9 mouse cellular contexts compared by ENCODE assay signal in the genomic region with DNA sequence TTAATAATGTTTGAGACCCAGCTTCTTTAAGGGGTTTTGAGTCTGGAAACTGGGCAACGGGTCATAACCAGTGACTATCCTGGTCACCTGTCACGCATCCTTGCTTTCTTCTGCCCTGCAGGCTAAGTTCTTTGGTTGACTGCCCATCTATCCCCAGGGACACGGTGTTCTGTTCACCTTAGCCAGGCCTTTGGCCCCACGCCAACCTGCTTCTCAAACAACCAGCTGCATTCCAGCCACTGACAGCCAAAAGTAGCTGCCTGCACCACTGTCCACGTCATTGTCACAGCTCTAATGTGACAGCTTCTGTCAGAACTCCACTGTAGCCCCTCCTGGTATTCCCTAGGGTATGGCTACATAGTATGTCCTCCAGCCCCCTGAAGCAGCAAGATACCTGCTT. TPM values are rescaled to one million over a fixed set of nuclear protein-coding genes. Genes with fewer than 3 reads are reported as not detected.
DNase-seq lines count a peak whose midpoint lies in the region; ATAC-seq lines count a peak whose summit lies in the region.
"Had no signal": no experiment of that assay in that cellular context is flagged by ENCODE, and none has a peak within 500 bp of the region (broad histone marks: within the 10 kb centered on the region; RNA-seq: fewer than 3 reads in every experiment).

No protein-coding gene starts in this region.

- no peak overlapping the region for H3K4me2 ChIP-seq in lung, embryonic 16.5 days (ENCODE audit: low read depth, low read length)
- H3K4me2 ChIP-seq in intestine, embryonic 15.5 days (replicated peaks), result no peak overlapping the region
- H3K4me2 ChIP-seq: limb, embryonic 12.5 days had no signal

- H3K27ac ChIP-seq in lung, embryonic 16.5 days (ENCODE audit: low read length), result no peak overlapping the region
- no peak overlapping the region for H3K27ac ChIP-seq in intestine, embryonic 15.5 days
- H3K27ac ChIP-seq: limb, embryonic 12.5 days had no signal

- no peaks in the 10 kb centered on the region for H3K27me3 ChIP-seq in lung, embryonic 16.5 days (ENCODE audit: control insufficient read depth, insufficient read depth, low read depth, low read length)
- no peaks in the 10 kb centered on the region for H3K27me3 ChIP-seq in intestine, embryonic 15.5 days (replicated peaks)
- H3K27me3 ChIP-seq: limb, embryonic 12.5 days had no signal

- H3K4me1 ChIP-seq in lung, embryonic 16.5 days (replicated peaks; ENCODE audit: control insufficient read depth, insufficient read depth, low read length), result peaks cover 9% of the 10 kb centered on the region
- no peaks in the 10 kb centered on the region; the same call in 1 of the 2 replicates for H3K4me1 ChIP-seq in intestine, embryonic 15.5 days (replicated peaks)

- H3K36me3 ChIP-seq in lung, embryonic 16.5 days (ENCODE audit: control insufficient read depth, insufficient read depth, low read length), result no peaks in the 10 kb centered on the region; the same call in 1 of the 2 replicates
- no peaks in the 10 kb centered on the region for H3K36me3 ChIP-seq in intestine, embryonic 15.5 days

- no peak overlapping the region for H3K4me3 ChIP-seq in lung, embryonic 16.5 days (ENCODE audit: low read length)
- no peak overlapping the region for H3K4me3 ChIP-seq in intestine, embryonic 15.5 days (replicated peaks)
- H3K4me3 ChIP-seq: limb, embryonic 12.5 days had no signal

- peak; percentile 79 for DNase-seq in gastrocnemius, adult 18-20 months (ENCODE audit: low spot score)
- no peak for DNase-seq in gastrocnemius, postnatal 10 days
- DNase-seq in gastrocnemius, adult 8-10 months (ENCODE audit: low spot score in 2 of 2), result peak; percentile 60 to 68
- DNase-seq in heart, postnatal 4 days, result peak; percentile 89
- DNase-seq in layer of hippocampus, adult 8-10 months (ENCODE audit: low spot score in 2 of 2), result no peak
- no peak for DNase-seq in left cerebral cortex, postnatal 10 days (ENCODE audit: extremely low spot score in 1 of 2, low spot score in 2 of 2)

- no peak for ATAC-seq in lung, embryonic 16.5 days (ENCODE audit: low read depth)
- no peak for ATAC-seq in intestine, embryonic 15.5 days

- H3K9ac ChIP-seq in lung, embryonic 16.5 days (ENCODE audit: low read length), result 0 out of 2 replicates have a peak overlapping the region, but pooled peaks have one; percentile 29
- H3K9ac ChIP-seq in intestine, embryonic 15.5 days, result no peak overlapping the region
- H3K9ac ChIP-seq: limb, embryonic 12.5 days had no signal

- 43% methylated on average over 5 of the region's 5 CpGs for WGBS in lung, embryonic 16.5 days
- WGBS in intestine, embryonic 15.5 days, result 62% methylated on average over 5 of the region's 5 CpGs

- intact Hi-C loops in left cerebral cortex, postnatal 10 days (cut with DNase I), result no loop called here

- H3K9me3 ChIP-seq in lung, embryonic 16.5 days (ENCODE audit: control insufficient read depth, low read length), result no peaks in the 10 kb centered on the region
- H3K9me3 ChIP-seq in intestine, embryonic 15.5 days, result no peaks in the 10 kb centered on the region
- H3K9me3 ChIP-seq: limb, embryonic 12.5 days had no signal

RNA-seq across cellular contexts. Expression of a gene that starts 12.0 kb away (rescaled TPM):
- total RNA-seq in gastrocnemius, adult 18-20 months (2021), result 10 to 100 TPM in 1 of 2 experiments, 1 to 10 TPM in 1; 6.9 to 10.3 TPM
- total RNA-seq in gastrocnemius, postnatal 10 days (2021), result 10 to 100 TPM in 1 of 2 experiments, 1 to 10 TPM in 1; 9.4 to 13.6 TPM
- total RNA-seq in gastrocnemius, adult 8-10 months (2022), result 1 to 10 TPM; 6.5 to 9.4 (median 8.1) TPM
- total RNA-seq in heart, postnatal 4 days (2021), result 10 to 100 TPM; 20.2 to 25.7 TPM
- polyA plus RNA-seq in lung, embryonic 16.5 days (2015; fragmentation: Nextera tagmentation; extraction: Ambion mirVana), result 99.5 and 110 TPM in 2 replicates
- 10 to 100 TPM; 15.0 to 35.2 (median 26.0) TPM for total RNA-seq in layer of hippocampus, adult 8-10 months (2022)
- polyA plus RNA-seq in intestine, embryonic 15.5 days (2015; fragmentation: Nextera tagmentation; extraction: Ambion mirVana), result 97.9 and 131 TPM in 2 replicates
- 10 to 100 TPM; 14.2 to 18.8 TPM for total RNA-seq in left cerebral cortex, postnatal 10 days (2021)

RNA-seq across cellular contexts. Expression of a gene that starts 12.4 kb away (rescaled TPM):
- 1 to 10 TPM; 4.2 to 4.8 TPM for total RNA-seq in gastrocnemius, adult 18-20 months (2021)
- total RNA-seq in gastrocnemius, postnatal 10 days (2021), result 1 to 10 TPM; 5.7 to 6.5 TPM
- 1 to 10 TPM; 2.5 to 5.6 (median 3.7) TPM for total RNA-seq in gastrocnemius, adult 8-10 months (2022)
- total RNA-seq in heart, postnatal 4 days (2021), result 1 to 10 TPM; 6.6 to 9.0 TPM
- 13.5 and 14.4 TPM in 2 replicates for polyA plus RNA-seq in lung, embryonic 16.5 days (2015; fragmentation: Nextera tagmentation; extraction: Ambion mirVana)
- 10 to 100 TPM; 11.3 to 16.7 (median 14.3) TPM for total RNA-seq in layer of hippocampus, adult 8-10 months (2022)
- polyA plus RNA-seq in intestine, embryonic 15.5 days (2015; fragmentation: Nextera tagmentation; extraction: Ambion mirVana), result 12.7 and 14.0 TPM in 2 replicates
- 10 to 100 TPM in 1 of 2 experiments, 1 to 10 TPM in 1; 8.8 to 10.4 TPM for total RNA-seq in left cerebral cortex, postnatal 10 days (2021)

RNA-seq across cellular contexts. Expression of a gene that starts 30.5 kb away (rescaled TPM):
- 10 to 100 TPM; 24.1 to 37.3 TPM for total RNA-seq in gastrocnemius, adult 18-20 months (2021)
- total RNA-seq in gastrocnemius, postnatal 10 days (2021), result 10 to 100 TPM; 14.8 to 19.4 TPM
- total RNA-seq in gastrocnemius, adult 8-10 months (2022), result 10 to 100 TPM; 19.5 to 42.9 (median 25.7) TPM
- 10 to 100 TPM; 36.8 to 40.2 TPM for total RNA-seq in heart, postnatal 4 days (2021)
- 64.1 and 68.0 TPM in 2 replicates for polyA plus RNA-seq in lung, embryonic 16.5 days (2015; fragmentation: Nextera tagmentation; extraction: Ambion mirVana)
- 10 to 100 TPM; 32.4 to 44.2 (median 38.4) TPM for total RNA-seq in layer of hippocampus, adult 8-10 months (2022)
- 53.8 and 54.5 TPM in 2 replicates for polyA plus RNA-seq in intestine, embryonic 15.5 days (2015; fragmentation: Nextera tagmentation; extraction: Ambion mirVana)
- 10 to 100 TPM; 40.6 to 44.0 TPM for total RNA-seq in left cerebral cortex, postnatal 10 days (2021)

Comparison
In these comparisons a context has a peak if more than half of its experiments do, and no peak if none do; other contexts are left out.
1. DNase-seq: peak in gastrocnemius, adult 18-20 months (single experiment), gastrocnemius, adult 8-10 months (2 of 2) and heart, postnatal 4 days (single experiment); none in gastrocnemius, postnatal 10 days (single experiment), layer of hippocampus, adult 8-10 months (0 of 2) and left cerebral cortex, postnatal 10 days (0 of 2).